Mouse (Mus musculus) thymus, adult 18-20 months (tissue): Measurements from ENCODE around the gene Prune2.

Experiments used
- DNase-seq, 2 experiments: peaks; one replicate each; pipeline ENCODE4 v3.0.0; 2022; ENCODE audit warnings: mixed read lengths in 2 of 2

The Prune2 gene

GRCm38 (mm10) chr19:16955613-16956271 is at the start of gene Prune2:
Prune2 (plus strand) TSS chr19:16956118.
- DNase-seq = peak; percentile 9 to 18

- DNase-seq = no peak
These were observed 44.4 kb upstream of the Prune2 start for GRCm38 (mm10) chr19:16911507-16911906.

- DNase-seq = no peak
These were observed 31.4 kb upstream of the Prune2 start for GRCm38 (mm10) chr19:16924516-16924915.

- no peak for DNase-seq
These were observed 21.3 kb upstream of the Prune2 start for GRCm38 (mm10) chr19:16934664-16935063.

- no peak for DNase-seq
These were observed 7.1 kb upstream of the Prune2 start for GRCm38 (mm10) chr19:16948794-16949313.

- DNase-seq = no peak
These were observed 6.6 kb upstream of the Prune2 start for GRCm38 (mm10) chr19:16949341-16949740.

- no peak for DNase-seq
These were observed 5.9 kb upstream of the Prune2 start for GRCm38 (mm10) chr19:16950051-16950450.

- DNase-seq = no peak
These were observed 5.1 kb upstream of the Prune2 start for GRCm38 (mm10) chr19:16950664-16951363.

GRCm38 (mm10) chr19:16954736-16955135 is 1.2 kb upstream of the Prune2 start:
- DNase-seq = no peak

- DNase-seq = no peak
These were observed 696 bp upstream of the Prune2 start for GRCm38 (mm10) chr19:16955231-16955612.

GRCm38 (mm10) chr19:16956319-16956718 is 401 bp downstream of the Prune2 start:
- DNase-seq = no peak

- no peak for DNase-seq
These were observed 3.1 kb downstream of the Prune2 start for GRCm38 (mm10) chr19:16959051-16959450.

GRCm38 (mm10) chr19:16959551-16959950 is 3.6 kb downstream of the Prune2 start:
- DNase-seq = no peak

- DNase-seq = no peak
These were observed 5.1 kb downstream of the Prune2 start for GRCm38 (mm10) chr19:16961036-16961435.

GRCm38 (mm10) chr19:16963178-16963577 is 7.3 kb downstream of the Prune2 start:
- DNase-seq = no peak

GRCm38 (mm10) chr19:16968768-16969167 is 12.8 kb downstream of the Prune2 start:
- DNase-seq = no peak

GRCm38 (mm10) chr19:16970612-16971011 is 14.7 kb downstream of the Prune2 start:
- DNase-seq = no peak

- DNase-seq = no peak
These were observed 23.0 kb downstream of the Prune2 start for GRCm38 (mm10) chr19:16978910-16979309.

GRCm38 (mm10) chr19:16981743-16982142 is 25.8 kb downstream of the Prune2 start:
- DNase-seq = no peak

- no peak for DNase-seq
These were observed 29.0 kb downstream of the Prune2 start for GRCm38 (mm10) chr19:16984897-16985296.

GRCm38 (mm10) chr19:16987984-16988383 is 32.1 kb downstream of the Prune2 start:
- no peak for DNase-seq

GRCm38 (mm10) chr19:16992151-16992550 is 36.2 kb downstream of the Prune2 start:
- no peak for DNase-seq

- no peak for DNase-seq
These were observed 38.3 kb downstream of the Prune2 start for GRCm38 (mm10) chr19:16994260-16994659.

- peak; percentile 26 to 52 for DNase-seq
These were observed 42.0 kb downstream of the Prune2 start for GRCm38 (mm10) chr19:16997915-16998314.
